Mouse (Mus musculus) WW6 (cell line): ENCODE data around the gene Slc22a4.
A peak's percentile ranks its signal among the peaks of the same experiment; 100 is the strongest.
"Not testable (repeated sequence)": the region's sequence is repeated elsewhere in the genome, so short reads cannot be mapped to it uniquely, and the experiment has no call there.

Experiments
- DNase-seq: peaks from one replicate; pipeline ENCODE4 v3.0.0-alpha.2; 2013; ENCODE audit warnings: low read depth, low spot score

Slc22a4 gene

DNA sequence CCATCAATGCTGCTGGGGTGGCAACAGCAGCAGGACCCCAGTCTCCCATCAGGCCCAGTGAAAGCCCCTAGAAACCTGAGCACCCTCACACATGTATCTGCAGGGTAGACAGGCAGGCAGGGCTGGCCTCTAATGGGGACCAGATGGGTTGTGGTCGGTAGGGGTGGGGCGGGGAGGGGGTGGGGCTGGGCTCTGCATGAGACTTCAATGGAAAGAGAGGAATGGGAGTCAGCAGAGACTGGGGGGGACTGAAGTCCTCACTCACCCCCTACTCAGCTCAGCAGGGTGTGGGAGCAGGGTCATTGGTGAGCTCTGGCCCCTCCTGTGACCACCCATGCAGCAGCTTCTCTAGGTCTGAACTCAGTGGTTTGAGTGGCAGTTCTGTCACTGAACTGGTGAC, 29.5 kb upstream of the Slc22a4 start:
- DNase-seq: no peak

DNA sequence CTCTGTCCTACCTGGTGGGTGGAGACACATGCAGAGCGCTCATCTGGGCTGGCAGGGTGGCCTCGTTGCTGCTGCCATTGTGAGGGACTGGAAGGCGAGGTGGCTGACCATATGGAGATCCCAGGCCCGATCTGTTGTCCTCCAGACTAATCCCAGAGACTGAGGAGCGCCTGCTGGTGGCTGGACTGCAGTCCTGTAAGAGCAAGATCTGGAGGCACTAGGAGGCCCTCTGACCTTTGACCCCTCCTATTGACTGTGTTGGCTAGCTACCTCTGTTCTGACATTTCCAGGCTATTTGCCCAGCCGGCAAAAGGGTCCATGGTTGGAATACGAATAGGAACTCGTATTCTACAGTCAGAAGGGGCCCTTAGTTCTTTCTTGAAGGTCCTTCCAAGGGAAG, 28.2 kb upstream of the Slc22a4 start:
- DNase-seq: no peak

DNA sequence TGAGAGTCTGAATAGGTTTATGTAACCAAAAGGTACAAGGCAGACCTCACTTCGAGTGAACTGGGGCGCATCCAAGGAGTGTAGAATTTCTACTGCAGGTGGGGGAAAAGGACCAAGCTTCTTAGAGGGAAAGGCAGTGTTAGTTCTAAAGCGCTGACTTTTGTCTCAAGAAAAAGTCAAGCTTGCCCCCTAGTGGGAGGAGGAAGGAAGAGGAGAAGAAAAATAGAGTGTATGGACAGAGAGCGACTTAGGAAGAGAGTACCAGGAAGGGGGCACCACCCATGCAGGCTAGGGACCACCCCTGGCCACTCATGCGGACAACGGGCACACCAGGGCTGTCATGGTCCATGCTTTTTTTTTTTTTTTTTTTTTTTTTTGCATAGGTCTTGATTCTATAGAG, 26.4 kb upstream of the Slc22a4 start:
- DNase-seq: no peak

DNA sequence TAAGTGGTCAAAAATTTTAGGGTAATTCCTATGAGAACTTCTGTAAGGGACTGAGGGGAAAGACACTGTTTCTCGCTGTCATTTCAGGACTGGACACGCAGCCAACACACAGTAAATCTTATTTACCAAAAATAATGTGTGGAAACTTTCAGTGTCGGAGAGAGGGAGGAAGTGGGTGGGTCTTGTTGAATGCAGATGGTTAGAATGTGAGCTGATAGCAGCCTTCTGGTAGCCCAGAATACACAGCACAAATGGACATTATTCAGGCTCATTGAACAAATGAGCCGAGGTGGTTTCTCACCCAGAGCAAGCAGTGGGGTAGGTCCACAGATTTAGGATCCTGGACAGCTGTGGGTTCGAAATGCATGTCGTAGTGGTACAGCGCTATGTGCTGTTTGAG, 25.2 kb upstream of the Slc22a4 start:
- DNase-seq: no peak

DNA sequence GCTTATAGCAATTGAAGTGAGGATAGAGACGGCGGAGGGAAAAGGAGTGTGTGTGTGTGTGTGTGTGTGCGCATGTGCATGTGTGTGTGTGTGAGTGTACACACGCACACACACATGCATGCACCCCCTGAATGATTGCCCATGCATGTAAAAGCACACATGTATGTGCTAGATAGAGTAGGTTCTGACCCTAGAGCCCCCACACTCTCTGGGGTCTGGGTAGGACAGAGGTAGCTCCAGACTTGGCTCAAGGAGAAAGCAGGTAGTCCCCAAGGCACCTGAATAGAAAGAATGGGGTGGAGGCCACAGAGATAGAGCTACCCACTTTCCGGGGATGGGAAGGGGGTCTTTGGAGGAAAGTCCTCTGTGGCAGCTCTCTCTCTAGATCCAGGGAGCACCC, 24.2 kb upstream of the Slc22a4 start:
- DNase-seq: no peak

DNA sequence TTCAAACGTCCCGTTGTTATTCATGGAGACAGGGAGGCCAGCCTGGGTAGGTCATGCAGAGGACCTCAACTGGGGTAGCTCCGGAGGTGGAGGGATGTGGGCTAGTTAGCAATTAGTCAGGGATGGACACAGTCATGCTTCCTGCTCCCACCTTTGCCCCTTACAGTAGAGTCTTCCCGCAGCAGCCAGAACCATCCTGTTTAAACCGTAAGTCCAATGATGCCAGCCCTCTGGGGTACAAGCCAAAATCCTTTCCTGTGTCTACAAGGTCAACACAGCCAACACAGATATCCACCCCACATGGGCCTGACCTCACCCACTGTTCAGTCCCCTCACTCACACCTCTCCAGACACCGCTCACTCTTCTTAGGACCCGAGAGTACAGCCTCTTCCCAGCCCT, 23.3 kb upstream of the Slc22a4 start:
- no peak for DNase-seq

DNA sequence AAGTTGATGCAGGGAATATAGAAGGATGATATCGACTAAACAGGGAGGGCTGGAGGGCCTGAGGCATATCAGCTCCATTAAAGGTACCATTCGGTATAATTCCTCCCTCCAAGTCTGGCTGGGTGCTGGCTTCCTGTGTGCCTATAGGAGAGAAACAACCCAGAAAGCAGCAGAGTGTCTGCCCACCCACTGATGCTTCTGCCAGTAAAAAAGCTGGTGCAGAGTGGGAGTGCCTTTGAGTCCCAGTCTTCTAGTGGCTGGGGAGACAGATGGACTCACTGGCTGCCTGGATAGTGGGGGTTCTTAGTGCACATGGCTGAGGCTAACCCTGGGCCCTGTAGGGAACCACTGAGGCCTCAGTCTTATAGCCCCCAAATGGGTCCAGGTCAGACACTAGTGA, 22.3 kb upstream of the Slc22a4 start:
- DNase-seq: no peak

DNA sequence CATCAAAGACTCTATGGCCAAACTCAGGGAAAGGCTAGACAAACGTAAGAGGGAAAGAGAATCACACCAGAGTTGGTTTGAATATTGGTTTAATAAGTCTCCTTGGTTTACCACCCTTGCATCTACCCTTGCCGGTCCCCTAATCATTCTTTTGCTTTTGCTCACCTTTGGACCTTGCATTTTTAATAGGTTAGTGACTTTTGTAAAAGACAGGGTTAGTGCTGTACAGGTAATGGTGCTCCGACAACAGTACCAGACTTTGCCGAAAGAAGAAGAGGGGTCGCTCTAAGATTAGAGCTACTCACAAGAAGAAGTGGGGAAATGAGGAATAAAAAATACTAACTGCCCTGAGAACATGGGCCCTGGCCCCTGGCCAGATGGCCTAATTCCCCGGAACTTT, 12.8 kb upstream of the Slc22a4 start:
- DNase-seq: no peak

DNA sequence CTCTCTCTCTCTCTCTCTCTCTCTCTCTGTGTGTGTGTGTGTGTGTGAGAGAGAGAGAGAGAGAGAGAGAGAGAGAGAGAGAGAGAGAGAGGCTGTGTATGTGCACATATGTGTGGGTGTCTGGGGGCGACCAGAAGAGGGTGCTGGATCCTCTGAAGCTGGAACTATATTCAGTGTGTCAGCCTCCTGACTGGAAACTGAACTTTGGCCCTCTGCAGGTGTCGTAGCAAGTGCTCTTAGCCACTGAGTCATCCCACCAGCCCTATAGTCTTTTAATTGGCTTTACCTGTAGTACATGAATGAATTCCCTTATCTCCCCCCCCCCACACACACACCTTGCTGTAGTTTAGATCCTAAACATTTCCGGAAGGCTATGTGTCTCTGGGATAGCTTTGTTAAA, 5.0 kb upstream of the Slc22a4 start:
- DNase-seq: not testable (repeated sequence)

DNA sequence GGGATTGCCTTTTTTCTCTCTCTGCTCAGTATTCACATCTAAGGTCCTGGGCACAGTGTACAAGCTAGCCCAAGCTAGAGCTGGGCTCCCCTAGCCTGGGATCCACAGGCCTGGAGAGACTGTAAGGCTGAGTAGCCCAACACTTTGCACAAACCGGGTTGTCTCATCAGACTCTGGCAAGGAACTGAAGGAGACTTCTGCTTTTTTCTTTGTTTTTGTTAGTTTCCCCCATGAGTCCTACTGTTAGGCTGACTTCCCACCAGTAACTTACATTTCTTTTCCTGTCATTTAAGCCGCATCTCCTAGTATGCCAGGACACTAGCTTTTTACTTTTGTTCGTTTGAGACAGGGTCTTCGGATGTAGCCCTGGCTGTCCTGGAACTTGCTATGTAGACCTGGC, 1.1 kb upstream of the Slc22a4 start:
- DNase-seq: no peak

DNA sequence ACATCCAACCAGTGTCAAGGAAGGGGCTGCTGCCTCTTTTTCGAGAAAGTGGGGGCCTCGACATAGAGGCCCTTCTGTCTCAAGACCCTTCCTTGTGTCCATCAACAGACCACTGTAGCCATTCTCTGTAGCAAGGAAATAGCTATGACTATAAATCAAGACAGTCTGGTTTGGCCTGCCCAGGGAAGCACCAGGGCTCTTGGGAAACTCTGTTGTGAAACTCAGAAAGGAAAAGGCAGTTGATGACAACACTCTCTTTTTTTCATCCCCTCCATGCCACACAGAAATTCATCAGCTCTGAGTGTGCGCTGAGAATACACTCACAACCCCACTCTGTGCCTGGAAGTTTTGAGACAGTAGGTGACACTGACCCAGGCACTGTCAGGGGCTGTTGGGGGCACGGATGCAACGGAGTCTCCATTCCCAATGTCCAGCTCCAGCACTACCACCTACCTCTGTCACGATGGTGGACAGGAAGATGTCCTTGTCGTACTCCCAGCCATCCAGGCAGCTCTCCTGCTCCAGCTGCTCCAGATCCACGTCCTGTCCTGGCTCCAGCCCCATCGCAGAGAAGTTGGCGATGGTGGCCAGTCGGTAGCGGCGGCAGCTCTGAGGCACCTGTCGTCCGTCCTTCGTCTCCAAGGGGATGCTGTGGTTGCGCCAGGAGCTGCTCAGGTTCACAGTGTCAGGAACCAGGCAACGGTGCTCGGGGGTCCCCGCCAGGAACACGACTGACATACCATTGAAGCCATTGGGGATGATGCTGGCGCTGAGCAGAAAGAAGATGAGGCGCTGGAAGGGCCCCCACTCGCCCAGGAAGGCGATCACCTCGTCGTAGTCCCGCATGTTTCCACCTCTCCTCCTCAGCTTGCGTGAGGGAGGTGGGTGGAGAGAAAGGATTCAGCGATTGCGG, 503 bp downstream of the Slc22a4 start:
- DNase-seq: peak; percentile 24

DNA sequence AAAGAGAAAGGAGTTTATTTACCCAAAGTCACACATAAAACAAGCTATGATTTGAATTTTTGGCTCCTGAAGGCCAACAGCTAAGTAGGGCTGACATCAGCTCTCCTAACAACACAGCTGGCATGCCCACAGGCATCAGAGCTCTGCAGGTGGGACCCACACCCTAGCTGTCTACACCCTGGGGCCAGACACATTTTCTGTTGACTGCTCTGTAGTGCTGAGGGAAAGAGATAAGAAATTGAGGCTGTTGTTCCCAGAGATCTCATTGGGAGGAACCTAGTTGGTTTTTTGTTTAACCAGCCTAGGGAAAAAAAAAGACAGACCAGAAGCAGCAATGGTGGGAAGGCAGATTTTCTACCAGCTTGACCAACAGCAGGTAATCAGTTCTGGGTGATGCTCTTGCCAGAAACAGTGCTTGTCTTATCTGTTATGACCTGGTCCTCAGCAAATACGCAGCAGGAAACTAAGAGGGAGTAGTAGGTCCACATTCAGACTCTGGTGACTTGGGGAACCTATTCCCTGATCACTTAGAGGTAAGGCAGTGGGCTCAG, 1.3 kb downstream of the Slc22a4 start:
- no peak for DNase-seq

DNA sequence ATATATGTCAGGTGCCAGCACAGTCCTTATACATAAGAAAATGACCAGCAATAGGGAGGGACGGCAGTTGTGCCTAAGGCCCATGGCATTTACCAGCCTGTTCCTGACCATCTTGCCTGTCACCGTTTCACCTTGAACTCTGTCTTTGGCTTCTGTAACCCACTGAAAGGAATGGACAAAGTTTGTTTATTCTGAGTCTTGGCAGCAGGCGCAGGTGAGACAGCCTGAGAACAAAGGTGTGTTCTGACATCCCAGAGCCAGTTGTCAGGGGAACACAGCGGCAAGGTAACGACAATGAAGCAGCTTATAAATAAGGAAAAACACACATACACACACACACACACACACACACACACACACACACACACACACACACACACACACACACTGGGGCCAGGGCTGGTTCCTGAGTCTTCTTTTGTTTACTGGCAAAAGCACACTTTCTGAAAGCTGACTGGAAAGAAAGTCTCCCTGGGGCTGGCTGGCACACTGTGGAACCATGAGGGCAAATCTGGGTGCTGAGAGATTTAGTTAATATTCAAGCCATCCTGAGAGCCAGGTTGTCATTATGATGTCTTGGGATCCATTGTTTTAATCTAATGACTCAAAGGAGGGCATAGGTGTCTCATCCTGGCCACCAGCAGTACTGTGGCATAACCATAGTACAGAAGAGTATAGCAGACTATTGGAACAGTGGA, 6.3 kb downstream of the Slc22a4 start:
- no peak for DNase-seq

DNA sequence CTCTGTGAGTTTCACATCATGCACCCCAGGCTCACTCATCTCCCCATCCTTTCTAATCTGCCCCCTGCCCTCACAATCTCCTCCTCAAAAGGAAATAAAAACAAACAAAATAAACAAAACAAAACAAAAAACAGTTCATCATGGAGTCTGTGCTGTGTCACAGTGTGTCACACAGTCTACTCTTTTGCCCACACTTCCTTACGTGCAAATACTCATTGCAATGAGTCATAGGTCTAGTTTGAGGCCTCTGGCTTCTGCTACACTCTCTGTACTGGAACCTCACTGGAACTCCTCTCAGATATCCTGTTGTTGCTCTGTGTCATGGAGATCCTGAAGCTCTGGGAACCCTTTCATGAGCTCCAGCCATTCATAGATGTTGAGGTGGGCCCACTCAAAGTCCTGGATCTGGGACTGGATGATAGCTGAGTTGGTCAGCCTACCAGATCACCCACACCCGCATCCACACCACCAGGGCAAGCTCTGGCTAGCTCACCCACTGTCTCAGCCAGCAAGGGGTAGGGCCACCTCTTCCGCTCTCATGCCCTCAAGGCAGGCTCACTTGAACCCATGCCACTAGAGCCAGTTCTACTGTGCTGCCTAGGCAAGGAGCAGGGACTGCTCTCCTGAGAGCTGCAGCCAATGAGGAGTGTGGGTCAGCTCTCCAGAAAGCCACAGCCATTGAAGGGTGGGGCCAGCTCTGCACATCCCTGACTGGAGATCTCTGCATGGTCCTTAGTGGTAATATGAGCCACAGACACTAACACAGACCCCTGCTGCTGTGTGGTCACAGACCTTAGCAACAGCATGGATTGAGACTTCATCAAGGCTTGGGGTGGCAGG, 8.8 kb downstream of the Slc22a4 start:
- DNase-seq: no peak

DNA sequence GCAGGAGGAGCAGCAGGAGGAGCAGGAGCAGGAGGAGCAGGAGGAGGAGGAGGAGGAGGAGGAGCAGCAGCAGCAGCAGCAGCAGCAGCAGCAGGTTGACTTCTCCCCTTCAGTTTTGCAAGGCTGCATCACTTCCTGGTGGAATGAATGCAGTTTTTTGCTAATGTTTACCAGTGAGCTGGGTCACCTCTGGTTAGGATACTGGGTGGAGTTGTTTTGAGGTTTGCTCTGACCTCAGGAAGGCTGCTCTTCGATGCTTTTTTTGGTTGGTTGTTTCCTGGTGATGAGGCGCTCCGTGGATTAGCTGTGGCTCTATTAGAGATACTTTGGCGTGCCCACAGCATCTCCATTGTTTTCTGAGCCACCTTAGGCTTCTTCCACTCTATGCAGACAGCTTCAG, 10.3 kb downstream of the Slc22a4 start:
- no peak for DNase-seq

DNA sequence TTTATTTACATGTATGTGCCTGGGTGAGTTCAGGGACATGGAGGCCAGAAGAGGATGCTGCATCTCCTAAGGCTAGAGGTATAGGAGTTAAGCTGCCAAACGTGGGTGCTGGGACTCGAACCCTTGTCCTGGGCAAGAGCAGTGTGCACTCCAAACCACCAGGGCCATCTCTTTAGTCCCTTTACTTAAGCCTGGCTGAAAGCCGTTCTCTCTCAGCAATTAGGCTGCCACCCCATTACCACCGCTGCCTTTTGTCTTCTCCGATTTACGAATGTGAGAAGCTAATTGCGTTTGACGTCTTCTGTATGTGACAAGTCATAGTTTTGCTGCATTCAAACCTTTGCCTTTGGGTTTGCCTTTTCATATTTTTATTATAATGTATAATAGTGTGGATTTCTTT, 11.8 kb downstream of the Slc22a4 start:
- DNase-seq: no peak

DNA sequence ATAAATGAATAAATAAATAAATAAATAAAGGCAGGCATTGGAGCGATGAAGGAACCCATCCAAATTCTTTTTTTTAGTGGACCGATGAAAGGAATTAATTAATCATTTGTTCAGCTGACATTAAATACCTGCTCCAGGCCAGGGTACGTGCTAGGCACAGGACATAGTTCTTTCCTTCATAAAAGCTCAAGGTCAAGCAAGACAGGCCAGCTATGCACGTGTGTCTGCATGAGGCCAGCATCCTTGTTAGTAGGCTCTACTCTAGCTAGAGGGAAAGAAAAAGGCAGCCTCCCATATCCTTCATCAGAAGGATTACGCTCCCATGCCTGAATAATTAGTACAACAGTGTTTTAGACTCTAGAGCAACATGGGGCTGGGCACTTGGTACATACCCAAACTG, 14.9 kb downstream of the Slc22a4 start:
- DNase-seq: no peak

DNA sequence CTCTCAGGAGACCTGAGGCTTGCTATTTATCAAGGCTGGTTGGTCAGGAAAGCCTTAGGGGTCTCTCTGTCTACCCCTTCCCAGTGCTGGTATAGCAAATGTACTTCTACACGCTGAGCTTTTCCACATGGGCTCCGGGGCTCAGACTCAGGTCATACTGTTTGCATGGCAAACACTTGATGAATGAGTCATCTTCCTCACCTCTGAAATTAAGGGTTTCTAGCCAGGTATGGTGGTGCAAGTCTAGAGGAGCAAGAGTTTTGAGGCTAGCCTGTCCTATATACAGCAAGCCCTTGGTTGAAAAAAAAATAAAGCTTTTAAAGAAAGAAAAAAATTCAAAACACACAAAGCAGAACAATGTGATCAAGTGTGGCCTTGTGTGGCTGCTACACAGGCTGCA, 16.6 kb downstream of the Slc22a4 start:
- no peak for DNase-seq

DNA sequence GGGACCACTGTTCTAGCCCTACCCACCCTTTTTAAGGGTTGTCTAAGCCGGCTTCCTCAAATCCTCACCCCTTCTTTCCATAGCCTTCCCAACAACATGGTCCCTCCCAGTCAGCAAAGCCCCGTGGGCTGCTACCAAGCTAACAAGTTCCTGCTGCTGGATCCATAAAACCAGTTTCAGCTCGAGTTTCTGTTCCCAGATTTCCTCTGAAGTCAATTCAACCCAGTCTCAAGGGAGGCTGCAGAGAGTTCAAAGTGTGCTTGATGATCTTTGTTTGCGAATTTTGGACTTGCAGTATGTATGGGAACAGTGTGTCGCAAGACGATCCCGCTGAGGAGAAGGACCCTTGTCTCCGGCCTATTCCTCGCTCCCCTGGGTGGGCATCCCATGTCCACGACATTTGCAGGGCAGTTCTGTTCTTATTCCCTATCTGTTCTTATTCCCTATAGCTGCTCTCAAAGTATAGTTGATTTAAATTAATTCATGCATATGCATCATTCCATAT, 19.4 kb downstream of the Slc22a4 start:
- no peak for DNase-seq

DNA sequence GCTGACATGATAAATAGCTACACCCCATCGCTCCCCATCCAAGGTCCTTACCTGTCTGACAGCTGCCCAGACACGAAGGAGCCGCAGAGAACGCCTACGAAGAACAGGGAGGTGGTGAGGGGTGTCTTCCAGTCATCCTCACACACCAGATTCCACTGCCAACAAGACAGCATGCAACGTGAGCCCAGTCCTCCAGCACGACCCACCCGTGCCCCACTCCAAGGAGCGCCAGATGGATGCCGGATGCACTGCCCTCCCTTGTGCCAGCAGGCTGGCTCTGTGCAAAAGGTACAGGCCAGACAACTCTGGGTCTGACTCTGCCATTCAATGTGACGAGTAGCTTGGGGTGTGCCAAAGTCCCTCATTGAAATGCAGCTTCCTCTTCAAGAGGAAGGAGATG, 20.2 kb downstream of the Slc22a4 start:
- DNase-seq: no peak

DNA sequence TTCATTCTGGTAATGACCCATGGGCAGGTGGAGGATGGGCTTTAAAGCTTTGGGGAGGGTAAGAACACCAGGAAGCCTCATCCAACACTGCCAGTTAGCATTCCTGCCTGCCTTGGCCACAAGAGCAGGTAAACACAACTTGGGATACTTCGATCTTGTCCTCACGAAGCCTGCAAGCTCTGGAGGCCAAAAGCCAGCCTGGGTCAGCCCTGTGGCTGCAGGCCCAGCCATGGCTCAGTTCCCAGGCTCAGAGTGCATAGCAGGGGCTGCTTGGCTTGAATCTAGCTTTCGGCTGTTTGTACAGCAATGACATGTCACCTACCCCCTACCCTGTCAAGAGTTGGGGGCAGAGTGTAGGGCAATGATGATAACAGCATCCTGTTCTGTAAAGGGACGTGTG, 21.0 kb downstream of the Slc22a4 start:
- DNase-seq: no peak

DNA sequence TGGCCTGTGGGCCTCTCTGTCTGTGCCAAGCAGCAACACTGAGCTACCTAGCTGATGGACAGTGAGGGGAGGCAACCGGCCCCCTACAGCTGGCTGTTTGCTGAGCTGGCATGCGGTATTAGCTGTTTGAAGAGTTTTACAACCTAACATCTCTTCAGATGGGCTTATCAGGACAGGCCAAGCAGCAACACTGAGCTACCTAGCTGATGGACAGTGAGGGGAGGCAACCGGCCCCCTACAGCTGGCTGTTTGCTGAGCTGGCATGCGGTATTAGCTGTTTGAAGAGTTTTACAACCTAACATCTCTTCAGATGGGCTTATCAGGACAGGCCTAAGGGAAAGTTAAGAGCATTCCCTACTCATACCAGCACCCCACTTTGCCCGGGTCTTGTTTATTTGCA, 21.5 kb downstream of the Slc22a4 start:
- DNase-seq: not testable (repeated sequence)
